Mouse (Mus musculus): ENCODE measurements around the gene Mis12.

Mis12 gene

DNA sequence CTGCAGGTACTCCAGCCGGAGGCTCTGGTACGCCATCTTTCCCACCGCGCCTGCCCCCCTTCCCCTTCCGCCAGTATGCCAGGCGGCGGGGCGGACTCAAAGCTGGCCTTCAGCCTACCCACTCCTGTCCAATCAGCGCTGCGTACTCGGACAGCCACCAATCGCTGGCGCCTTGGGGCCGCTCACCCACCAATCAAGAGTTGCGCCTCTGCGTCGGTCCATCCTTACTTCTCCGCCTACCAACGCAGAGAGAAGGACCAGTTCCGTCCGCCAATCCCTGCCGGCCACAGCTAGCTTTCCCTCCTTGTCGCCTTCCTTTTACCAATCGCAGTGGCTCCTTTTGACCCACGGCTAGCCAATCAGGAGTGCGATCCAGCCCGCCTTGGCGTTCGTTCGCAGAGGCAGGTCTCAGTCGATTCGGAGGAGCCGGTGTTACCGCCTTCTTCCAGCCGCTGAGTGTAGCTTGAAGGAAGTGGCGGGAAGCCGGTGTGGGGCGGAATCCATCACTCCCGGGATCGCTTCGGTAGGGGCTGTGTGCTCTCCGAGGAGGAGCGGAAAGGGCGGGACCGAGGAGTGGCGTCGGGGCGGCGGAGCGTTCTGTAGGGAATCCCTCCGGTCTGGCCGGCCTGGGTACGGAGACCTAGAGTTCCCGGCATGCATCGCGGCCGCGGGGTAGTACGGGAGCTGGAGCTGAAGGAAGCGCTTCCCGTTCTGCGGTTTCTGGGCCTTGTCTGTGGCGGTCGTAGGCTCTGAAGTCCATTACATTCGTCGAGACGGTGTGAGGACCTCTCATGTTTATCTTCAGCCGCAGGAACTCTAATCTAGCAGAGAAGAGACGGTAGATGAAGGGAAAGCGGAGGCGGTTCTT, at the start of gene Mis12, which contains the start of gene Derl2:
Gene Mis12, plus strand, starts transcription at position 411 of the 868 bp plus-strand sequence.
Gene Derl2, minus strand, starts transcription at position 641 of the 868 bp plus-strand sequence.
- peak; percentile 97 for DNase-seq (ENCODE audit: low read depth)

DNA sequence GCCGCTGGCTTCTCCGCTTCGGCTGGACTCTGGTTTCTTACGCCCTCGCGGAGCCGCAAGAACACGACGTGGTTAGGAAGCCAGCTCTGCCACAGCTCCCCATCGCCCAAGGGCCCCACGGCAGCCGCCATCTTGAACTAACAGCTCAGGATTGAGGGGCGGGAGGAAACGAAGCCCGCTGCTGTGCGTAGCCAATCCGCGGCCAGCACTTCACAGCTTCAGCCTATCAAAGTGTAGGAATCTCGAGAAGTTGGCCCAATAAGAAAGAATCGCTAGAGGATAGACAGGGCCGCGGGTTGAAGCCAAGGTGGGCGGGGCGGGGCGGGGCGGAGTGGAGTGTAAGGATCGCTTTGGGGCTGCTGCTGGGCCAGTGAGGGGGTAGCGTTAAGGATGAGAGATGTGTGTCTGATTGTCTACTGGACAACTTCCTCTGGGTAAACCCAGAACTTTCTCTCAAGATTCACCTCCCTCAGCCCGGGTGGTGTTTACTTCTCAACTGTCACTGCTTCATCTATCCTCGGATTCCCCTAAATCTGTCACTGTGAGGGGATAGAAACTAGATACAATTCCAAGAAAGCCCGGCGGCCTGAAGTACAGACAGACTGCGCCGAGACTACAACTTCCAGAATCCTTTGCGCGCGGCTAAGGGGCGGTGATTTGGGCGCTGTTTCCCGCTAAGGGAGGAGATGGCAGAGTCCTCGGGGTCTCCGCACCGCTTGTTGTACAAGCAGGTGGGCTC, 49.4 kb upstream of the Mis12 start, which contains the start of the genes Nup88 and Rpain:
Gene Nup88, minus strand, starts transcription at position 153 of the 739 bp plus-strand sequence.
Gene Rpain, plus strand, starts transcription at position 393 of the 739 bp plus-strand sequence.
- DNase-seq (ENCODE audit: low read depth) = peak; percentile 91

DNA sequence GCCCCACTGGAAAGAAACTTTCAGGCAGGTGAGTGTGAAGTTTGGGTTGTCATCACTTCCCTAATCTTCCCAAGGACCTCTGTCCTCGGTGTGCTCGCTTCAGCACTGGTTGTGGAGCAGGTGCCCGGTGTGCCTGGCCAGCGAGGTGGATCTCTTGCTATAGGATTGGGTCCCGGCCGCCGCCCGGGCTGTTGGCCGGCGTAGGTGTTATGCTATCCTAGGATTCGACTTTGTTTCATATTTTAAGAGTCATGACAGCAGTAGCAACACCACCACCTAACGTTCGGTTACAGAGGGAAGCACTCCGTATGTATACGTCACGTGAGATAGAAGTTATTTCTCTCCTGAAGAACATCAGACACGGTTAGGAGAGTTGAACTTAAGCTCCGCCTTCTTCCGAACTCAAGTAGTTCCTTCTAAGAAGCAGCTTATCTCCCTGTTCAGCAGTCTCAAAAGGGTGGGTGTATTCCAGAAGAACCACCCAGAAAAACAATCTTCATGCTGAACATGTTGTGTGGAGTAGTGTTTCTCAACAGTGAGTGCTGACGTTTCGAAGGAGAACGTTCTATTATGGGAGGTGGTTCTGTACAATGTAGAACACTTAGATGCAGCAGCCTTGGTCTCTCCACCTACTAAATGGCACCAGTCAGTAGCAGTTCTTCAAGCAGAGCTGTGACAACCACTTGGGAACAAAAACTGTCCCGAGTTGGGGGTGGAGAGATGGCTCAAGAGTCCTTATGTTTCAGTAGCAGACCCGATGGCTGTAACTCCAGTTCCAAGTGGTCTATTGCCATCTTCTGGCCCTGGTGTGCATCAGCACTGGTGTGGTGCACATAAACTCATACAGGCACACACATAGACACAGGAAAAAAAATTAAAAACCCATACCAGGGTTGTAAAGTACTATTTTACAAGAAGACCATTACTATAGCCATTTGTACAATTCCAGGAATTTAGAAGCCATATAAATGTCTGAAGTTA, 48.6 kb upstream of the Mis12 start:
- peak; percentile 91 for DNase-seq (ENCODE audit: low read depth)

DNA sequence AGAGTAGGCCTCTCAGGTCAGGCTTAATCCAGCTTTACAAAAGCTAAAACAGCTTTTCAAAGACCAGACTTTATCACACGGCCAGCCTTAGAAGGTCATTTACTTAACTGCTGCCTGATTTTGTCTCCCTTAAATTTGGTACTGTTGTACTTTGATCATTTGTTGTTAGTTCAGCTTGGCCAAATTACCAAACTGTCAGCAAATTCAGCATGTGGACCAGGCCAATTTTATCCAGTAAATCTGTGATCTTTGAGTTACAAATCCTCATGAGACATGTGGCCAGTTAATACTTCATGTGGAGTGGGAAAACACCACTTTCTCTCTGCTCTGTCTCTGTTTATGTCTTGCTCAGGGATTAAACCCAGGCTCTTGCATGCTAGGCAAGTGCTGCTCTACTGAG, 46.8 kb upstream of the Mis12 start:
- no peak for DNase-seq (ENCODE audit: low read depth)

DNA sequence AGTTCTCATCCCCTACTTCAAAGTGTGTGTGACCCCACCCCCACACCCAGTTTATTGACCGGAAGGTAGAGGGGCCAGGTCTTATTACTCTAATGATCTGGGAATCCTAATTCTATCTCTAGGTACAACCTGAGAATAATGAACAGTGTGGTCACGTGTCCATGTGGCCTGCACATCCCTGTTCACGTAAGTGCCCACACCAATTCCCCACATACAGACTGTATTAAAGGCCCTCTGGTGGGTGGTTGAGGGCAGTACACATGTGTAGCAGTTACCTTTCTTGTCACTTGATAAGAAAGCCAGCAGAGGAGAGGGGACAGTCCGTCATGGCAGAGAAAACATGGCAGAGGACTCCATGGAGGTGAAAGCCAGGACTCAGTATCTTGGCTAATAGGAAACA, 45.5 kb upstream of the Mis12 start:
- DNase-seq (ENCODE audit: low read depth) = no peak

DNA sequence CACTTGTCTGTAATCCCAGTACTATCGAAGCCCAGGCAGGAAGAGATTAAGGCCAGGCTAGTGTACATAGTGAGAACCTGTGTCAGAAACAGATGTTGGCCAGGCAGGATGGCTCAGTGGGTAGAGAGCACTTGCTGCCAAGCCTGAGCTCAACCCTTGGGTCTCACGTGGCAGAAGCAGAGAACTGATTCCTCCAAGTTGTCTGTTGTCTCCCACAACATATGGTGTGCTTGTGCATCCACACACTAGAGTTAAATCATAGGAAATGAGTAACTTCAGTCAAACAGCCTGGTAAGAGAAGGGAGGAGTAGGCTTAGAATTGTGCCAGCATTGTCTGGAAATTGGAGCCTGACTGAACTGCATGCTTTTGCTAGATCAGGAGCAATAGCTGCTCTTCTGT, 44.2 kb upstream of the Mis12 start:
- no peak for DNase-seq (ENCODE audit: low read depth)

DNA sequence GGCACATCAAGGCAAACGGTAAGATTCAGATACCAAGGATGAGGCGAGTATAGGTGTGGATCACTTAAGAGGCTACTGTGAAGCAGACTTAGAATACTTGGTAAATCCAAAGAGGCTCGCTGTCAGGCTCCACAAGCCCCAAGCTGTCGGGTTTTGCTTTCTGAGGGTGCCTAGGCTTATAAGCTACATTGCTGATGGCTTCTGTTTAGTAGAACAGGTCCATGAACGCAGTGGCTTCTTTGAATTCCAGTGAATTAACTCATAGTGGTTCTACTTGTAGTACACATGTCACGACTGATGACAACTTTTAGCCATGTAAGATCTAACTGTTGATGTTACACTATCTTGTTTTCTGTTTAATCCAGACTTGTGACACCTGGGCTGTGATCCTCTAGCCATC, 42.1 kb upstream of the Mis12 start:
- no peak for DNase-seq (ENCODE audit: low read depth)

DNA sequence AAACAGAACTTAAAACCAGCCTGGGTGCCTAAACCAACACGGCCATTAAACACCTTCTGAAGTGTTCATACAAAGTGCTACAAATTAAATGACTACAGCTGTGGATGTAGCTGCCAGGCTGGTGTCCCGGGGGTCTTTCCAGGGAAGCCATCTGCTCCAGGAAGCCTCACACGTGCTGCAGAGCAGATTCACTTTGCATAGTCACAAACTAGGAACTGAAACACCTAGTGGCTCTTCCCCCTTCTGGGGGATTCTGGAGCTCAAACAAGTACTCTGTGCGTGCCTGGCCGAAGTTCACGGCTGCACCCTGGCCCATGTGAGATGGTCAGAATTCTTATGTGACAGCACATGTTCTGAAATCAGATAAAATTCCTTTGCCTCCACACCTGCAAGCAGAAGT, 39.2 kb upstream of the Mis12 start:
- no peak for DNase-seq (ENCODE audit: low read depth)

DNA sequence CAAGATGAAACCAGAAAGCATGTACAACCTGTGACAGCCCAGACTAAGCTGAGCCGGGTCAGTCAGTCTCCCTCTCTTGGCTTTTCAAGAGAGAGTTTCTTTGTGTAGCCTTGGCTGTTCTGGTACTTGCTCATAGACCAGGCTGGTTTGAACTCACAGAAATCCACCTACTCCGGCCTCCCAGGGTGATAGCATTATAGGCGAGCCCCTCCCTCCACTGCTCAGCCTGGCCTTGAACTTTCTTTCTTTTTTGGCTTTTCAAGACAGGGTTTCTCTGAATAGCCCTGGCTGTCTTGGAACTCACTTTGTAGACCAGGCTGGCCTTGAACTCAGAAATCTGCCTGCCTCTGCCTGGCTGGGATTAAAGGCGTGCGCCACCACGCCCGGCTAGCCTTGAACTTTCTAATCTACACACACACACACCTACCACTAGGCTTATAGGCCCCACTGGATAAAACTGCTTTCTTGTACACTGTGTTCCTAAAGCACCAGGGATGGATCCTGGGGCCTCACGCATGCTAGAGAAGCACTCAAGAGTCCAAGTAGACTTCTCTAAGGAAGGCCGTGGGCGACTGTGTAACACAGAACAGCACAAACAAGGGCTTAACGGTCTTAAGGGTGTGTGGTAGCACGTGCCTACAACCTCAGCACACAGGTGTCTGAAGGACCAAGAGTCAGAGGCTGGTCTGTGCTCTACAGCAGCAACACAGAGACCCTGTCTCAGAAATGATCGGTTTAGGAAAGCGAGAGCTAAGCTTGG, 38.5 kb upstream of the Mis12 start:
- DNase-seq (ENCODE audit: low read depth) = no peak

DNA sequence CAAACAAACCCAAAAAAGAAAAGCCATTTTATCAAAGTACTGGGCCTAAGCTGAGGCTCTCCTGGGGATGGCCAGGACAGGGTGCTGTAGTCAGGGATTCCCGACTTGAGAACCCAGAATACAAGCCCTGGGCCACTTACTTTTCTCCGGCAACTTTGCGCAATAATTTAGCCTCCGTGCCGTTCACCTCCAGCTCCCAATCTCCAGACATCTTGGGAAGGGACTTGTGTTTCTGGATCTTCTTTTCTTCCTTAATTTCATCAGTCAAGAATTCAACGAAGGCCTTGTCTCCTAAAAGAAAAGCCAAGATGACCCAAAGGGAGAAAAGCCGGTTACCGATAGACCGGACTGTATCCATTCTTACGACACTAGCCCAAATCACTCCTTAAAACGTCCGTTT, 37.4 kb upstream of the Mis12 start:
- DNase-seq (ENCODE audit: low read depth) = no peak

DNA sequence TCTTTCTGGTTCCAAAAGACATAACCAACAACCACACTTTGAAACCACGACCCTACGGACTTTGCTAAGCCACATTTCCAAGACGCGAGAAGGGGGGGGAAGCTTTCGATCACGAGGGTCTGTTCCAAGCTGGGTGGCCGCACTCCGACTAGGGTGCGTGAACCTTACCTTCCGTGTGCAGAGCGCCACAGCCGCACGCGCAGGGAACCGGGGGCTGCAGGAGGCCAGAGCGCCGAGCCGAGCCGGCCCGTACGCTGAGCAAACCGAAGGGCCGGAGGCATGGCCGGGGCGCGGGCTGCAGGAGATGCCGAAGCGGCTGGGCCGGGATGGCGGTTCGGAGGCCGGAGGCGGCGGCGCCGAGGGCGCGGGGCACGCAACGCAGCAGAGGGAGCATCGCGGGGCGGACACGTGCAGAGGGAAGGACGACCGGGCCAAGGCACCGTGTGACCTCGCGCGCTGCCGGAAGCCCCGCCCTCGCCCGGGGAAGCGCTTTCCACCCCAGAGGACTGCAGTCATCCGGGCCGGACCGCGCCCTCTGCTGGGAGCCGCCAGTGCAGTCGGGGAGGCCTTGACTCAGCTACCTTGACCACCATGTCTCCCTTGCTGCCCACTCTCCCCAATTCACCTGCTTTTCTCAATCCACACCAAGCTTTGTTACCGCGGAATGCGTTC, 36.7 kb upstream of the Mis12 start, which contains the start of gene C1qbp:
Gene C1qbp, minus strand, starts transcription at position 470 of the 672 bp plus-strand sequence.
- DNase-seq (ENCODE audit: low read depth) = peak; percentile 83

DNA sequence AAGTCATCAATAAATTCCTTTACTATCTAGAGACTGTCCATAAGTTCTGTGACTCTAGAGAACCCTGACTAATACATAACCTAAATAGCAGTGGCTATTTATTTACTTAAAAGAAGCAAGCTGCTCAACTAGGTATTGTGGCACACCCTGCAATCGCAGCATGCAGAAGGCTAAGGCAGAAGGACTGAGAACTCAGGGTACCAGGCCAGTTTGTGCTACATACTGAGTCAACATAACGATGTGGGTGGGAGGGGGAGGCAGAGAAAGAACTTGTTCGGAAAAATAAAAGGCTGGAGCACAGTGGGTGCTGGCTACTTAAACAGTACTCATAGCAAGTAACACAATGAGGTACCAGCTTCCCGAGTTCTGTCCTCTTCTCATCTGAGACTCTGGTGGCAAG, 18.2 kb upstream of the Mis12 start:
- DNase-seq (ENCODE audit: low read depth) = no peak

DNA sequence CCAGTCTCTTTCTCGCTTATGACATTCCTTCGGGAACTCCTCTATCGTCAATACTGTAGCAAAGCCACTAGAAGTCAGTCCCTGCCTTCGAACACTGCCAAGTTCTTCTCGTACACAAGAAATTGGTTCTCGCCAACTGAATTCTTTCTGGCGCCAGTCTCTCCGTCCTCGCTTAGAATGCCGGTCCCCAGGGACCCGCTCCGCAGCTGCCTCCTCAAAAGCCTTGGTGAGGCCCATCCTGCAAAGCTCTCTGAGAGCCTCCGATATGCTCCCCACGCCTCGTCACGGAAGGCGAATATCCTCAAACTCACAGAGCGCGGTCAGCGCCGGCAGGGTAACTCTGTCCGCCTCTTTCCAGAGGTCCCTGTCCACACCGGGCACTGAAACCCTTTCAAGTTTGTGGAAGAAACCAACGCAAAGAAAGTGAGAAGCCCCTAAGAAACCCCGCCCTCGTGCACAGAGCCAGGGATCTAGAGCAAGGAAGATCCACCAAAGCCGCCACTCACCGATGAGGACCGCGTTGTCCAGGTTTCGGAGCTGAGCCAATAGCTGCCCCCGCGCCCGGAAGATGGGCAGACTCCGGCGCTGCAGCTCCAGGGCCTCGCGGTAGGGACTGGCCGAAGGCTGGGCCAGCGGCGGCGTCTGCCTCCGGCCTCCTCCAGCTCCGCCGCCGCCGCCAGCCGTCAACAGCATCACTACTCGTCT, 15.6 kb upstream of the Mis12 start:
- peak; percentile 44 for DNase-seq (ENCODE audit: low read depth)

DNA sequence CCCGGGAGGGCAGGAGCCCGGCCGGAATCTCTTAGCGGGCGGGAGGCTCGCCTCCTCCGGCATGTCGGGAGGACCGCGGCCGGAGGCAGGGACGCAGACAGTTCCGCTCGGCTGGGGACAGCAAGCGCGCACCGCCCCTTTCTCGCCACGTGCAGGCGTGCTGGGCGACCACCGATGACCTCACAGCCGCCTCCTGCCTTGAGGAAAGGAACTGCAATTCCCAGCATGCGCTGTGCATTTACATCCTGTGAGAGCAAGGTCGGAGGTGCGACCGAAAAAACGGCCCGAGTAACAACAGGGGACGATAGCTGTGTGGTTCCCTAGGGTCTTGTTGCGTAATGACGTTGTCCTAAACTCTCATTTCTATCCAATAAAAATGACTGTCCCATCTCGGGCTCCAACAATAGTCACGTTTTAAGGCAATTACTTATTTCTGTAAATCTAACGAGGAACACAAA, 15.1 kb upstream of the Mis12 start, which contains the start of gene Dhx33:
Gene Dhx33, minus strand, starts transcription at position 122 of the 458 bp plus-strand sequence.
- DNase-seq (ENCODE audit: low read depth) = peak; percentile 98

DNA sequence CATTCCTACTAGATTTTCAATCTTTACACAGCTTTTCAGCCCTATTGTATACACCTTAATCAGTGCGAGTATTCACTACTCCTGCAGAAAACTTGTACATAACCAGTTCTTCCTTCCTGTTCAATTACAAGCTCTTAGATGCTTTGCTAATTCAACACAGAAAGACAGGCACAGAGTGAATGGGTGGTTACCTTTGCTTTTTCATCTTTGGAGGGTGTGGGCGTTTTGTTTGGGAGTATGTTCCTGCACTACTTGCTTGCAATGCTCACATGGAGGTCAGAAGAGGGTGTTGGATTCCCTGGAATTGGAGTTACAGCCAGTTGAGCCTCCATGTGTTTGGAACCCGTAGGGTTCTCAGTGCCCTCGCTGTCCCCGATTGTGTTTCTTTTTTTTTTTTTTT, 14.4 kb upstream of the Mis12 start:
- DNase-seq (ENCODE audit: low read depth) = no peak

DNA sequence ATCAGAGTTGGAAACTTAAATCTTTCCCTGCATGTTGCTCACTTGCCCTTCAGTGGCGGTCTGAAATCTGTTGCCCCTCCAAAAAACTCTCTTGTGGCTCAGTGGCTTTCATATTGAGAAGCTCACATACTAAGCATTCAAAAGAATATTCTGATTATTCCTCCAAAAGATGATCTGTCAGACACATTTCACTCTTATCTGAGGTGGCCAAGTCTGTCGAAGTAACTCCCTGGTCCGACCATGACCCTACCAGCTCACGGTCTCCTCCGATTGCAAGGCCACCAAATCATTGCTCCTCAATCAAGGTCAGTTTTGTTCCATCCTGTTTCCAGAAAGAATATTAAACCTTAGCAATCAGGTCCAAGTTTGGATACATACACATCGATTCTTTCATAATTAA, 12.4 kb upstream of the Mis12 start:
- DNase-seq (ENCODE audit: low read depth) = no peak

DNA sequence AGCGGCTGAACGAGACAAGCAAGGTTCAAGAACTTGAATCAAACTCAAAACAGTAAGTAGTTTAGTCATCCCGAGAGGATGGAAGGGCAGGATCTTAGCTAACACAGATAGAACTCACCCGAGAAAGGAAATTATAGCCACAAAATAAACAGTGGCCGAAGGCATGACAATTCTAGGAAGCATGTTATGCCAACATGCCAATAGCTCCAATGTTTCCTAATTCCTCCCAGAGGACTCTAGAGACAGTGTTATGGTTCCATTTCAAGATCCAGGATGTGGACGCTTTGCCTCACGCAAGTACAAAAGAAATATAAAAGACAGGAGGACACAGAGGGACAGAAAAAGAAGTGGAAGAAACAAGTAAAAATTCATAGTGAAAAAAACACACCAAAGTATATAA, 11.6 kb upstream of the Mis12 start:
- DNase-seq (ENCODE audit: low read depth) = no peak

DNA sequence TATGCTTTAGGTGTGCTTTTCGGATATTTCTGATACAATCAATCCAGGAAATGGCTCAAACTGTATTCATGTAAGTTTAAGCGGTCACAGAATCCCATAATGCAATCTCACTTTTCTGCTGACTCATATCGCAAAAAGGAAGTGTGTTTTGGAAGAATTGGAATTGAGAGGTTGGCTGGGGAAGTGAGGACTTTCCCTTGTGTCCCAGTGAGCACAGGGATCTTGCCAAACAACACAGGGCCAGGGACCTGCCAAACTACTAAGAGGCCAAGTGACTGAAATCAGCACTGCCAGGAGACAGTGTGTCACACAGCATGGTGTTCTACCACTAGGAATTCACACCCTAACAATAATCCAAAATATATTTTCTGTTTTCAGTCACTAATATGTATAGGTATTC, 11.1 kb upstream of the Mis12 start:
- no peak for DNase-seq (ENCODE audit: low read depth)

DNA sequence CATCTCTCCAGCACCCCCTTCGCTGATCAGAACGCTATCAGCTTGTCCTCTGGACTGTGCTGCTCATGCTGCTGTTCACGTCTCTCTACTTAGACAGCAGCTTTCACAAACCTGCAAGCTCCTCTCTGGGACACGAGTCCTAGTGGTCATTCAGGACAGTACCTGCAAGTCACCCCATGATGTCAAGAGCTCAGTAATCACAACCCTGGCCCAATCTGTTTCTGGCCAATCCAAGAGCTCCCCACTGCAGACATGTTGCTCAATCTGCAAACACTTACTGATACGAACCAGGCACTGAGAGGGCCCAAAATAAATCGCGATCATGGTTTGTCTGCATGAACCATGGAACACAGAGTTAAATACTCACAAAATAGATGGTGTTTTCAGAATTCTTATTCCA, 6.7 kb upstream of the Mis12 start:
- no peak for DNase-seq (ENCODE audit: low read depth)

DNA sequence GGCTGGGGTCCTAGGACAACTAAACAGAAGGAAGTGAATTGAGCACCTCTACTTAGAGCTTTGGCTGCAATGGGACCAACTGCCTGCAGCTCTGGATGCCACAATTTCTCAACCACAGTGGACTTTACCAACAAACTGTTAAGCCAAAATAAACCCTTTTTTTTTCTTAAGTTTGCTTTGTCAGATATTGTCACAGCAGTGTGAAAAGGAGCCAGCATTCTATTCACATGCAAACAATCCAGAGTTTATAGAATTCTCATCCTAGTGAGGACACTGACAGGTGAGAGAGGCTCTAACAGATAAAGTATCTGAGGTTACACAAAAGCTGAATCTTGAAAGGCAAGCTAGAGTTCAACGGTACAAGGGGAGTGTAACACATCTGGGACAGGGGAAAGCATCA, 2.4 kb upstream of the Mis12 start:
- no peak for DNase-seq (ENCODE audit: low read depth)

All from c-Kit-positive CD71-positive TER-119-negative erythroid progenitor cells, embryonic 14.5 days (primary cell).